Mouse (Mus musculus) heart, adult 11 months (tissue): Measurements from ENCODE around the gene Retnlb.
A peak's percentile ranks its signal among the peaks of the same experiment; 100 is the strongest.

Experiments used
- DNase-seq: peaks from one replicate; pipeline ENCODE4 v3.0.0; 2022

Retnlb gene

GRCm38 (mm10) chr16:48816695-48817094 lies at the start of gene Retnlb:
Retnlb (plus strand) TSS chr16:48816856.
- no peak for DNase-seq

- DNase-seq = no peak
Observed at GRCm38 (mm10) chr16:48769183-48769582, 47.5 kb upstream of the Retnlb start.

GRCm38 (mm10) chr16:48771971-48772445 lies 44.6 kb upstream of the Retnlb start, which contains the start of gene Trat1:
Trat1 (minus strand) TSS chr16:48772021.
- no peak for DNase-seq

- DNase-seq = no peak
Observed at GRCm38 (mm10) chr16:48777254-48777653, 39.4 kb upstream of the Retnlb start.

- DNase-seq = no peak
Observed at GRCm38 (mm10) chr16:48786258-48786657, 30.4 kb upstream of the Retnlb start.

- DNase-seq = no peak
Observed at GRCm38 (mm10) chr16:48788704-48789185, 27.9 kb upstream of the Retnlb start.

GRCm38 (mm10) chr16:48798285-48798684 lies 18.4 kb upstream of the Retnlb start:
- DNase-seq = no peak

- no peak for DNase-seq
Observed at GRCm38 (mm10) chr16:48799470-48799869, 17.2 kb upstream of the Retnlb start.

GRCm38 (mm10) chr16:48800906-48801305 lies 15.8 kb upstream of the Retnlb start:
- DNase-seq = no peak

- DNase-seq = no peak
Observed at GRCm38 (mm10) chr16:48805412-48805811, 11.2 kb upstream of the Retnlb start.

GRCm38 (mm10) chr16:48806521-48806920 lies 10.1 kb upstream of the Retnlb start:
- no peak for DNase-seq

GRCm38 (mm10) chr16:48809374-48809773 lies 7.3 kb upstream of the Retnlb start:
- DNase-seq = no peak

- peak; percentile 84 for DNase-seq
Observed at GRCm38 (mm10) chr16:48811881-48812436, 4.7 kb upstream of the Retnlb start.

GRCm38 (mm10) chr16:48818524-48818923 lies 1.9 kb downstream of the Retnlb start:
- DNase-seq = no peak

- DNase-seq = no peak
Observed at GRCm38 (mm10) chr16:48826474-48826873, 9.8 kb downstream of the Retnlb start.

GRCm38 (mm10) chr16:48827625-48828024 lies 11.0 kb downstream of the Retnlb start:
- DNase-seq = no peak

GRCm38 (mm10) chr16:48829060-48829459 lies 12.4 kb downstream of the Retnlb start:
- DNase-seq = no peak

GRCm38 (mm10) chr16:48832055-48832454 lies 15.4 kb downstream of the Retnlb start:
- DNase-seq = no peak

- DNase-seq = peak; percentile 83
Observed at GRCm38 (mm10) chr16:48833626-48834025, 17.0 kb downstream of the Retnlb start.

GRCm38 (mm10) chr16:48842266-48842665 lies 25.6 kb downstream of the Retnlb start, which contains the start of gene Retnla:
Retnla (plus strand) TSS chr16:48842551.
- no peak for DNase-seq

GRCm38 (mm10) chr16:48843671-48844386 lies 27.2 kb downstream of the Retnlb start:
- DNase-seq = no peak

GRCm38 (mm10) chr16:48865004-48865403 lies 48.3 kb downstream of the Retnlb start:
- DNase-seq = peak; percentile 91

GRCm38 (mm10) chr16:48867690-48868089 lies 51.0 kb downstream of the Retnlb start:
- DNase-seq = no peak
